Mouse (Mus musculus) heart, adult 2 months (tissue): ENCODE data around the gene L3hypdh. TPM values are rescaled to one million over a fixed set of nuclear protein-coding genes. Genes with fewer than 3 reads are reported as not detected.

Source experiments
- DNase-seq, 2 experiments: peaks; one replicate each; pipeline ENCODE4 v3.0.0; 2021
- H3K27ac ChIP-seq: fragments of 200-600 bp; 2 replicates; pipeline ENCODE4 v1.8.1; 2022
- H3K27me3 ChIP-seq: fragments of 200-500 bp; 2 replicates; pipeline ENCODE4 v1.6.1; 2012; ENCODE audit warnings: mild to moderate bottlenecking, low read length, inconsistent platforms, mixed read lengths; ENCODE audit not compliant: control insufficient read depth, insufficient read depth
- H3K36me3 ChIP-seq: fragments of 200-500 bp; 2 replicates; pipeline ENCODE4 v1.6.1; 2012; ENCODE audit warnings: low read length, inconsistent platforms; ENCODE audit not compliant: control insufficient read depth, insufficient read depth
- H3K4me1 ChIP-seq: fragments of 200-500 bp; 2 replicates; pipeline ENCODE4 v1.6.1; 2011; ENCODE audit warnings: low read length; ENCODE audit not compliant: control insufficient read depth, insufficient read depth
- H3K4me3 ChIP-seq: fragments of 200-600 bp; 2 replicates; pipeline ENCODE4 v1.8.1; 2022
- H3K79me2 ChIP-seq: fragments of 200-500 bp; replicated peaks from 2 replicates; pipeline ENCODE4 v1.6.1; 2012; ENCODE audit warnings: mild to moderate bottlenecking, inconsistent platforms, low read length, moderate library complexity, mixed read lengths; ENCODE audit not compliant: control insufficient read depth, insufficient read depth
- H3K9ac ChIP-seq: fragments of 200-500 bp; 2 replicates; pipeline ENCODE4 v1.6.1; 2012; ENCODE audit warnings: low read depth, mild to moderate bottlenecking, control low read depth, inconsistent platforms, low read length, mixed read lengths
- CTCF ChIP-seq: fragments of 200-600 bp; IDR thresholded peaks from 2 replicates; pipeline ENCODE4 v1.8.1; 2022; ENCODE audit warnings: antibody characterized with exemption, mild to moderate bottlenecking, moderate library complexity
- EP300 ChIP-seq: fragments of 200-500 bp; IDR thresholded peaks from 2 replicates; pipeline ENCODE4 v1.6.1; 2011; ENCODE audit warnings: low read depth, low read length, control low read depth; ENCODE audit not compliant: insufficient read depth
- POLR2A ChIP-seq: fragments of 200-500 bp; IDR thresholded peaks from 2 replicates; pipeline ENCODE4 v1.6.1; 2011; ENCODE audit warnings: mild to moderate bottlenecking, low read depth, low read length, control low read depth; ENCODE audit not compliant: insufficient read depth
- WGBS: fragments of 180-500 bp; shearing (Covaris S2); methylation state at CpG from one replicate; pipeline ENCODE4 v1.1.7; 2018; 5-methylcytosine and 5-hydroxymethylcytosine counted together
- intact Hi-C: fragments of 180-260 bp; cut with DNase I; formaldehyde crosslinking; loops from one replicate; pipeline ENCODE4 v1.15.1; 2025
- polyA plus RNA-seq: library from polyadenylated mRNA; depleted of rRNA; stranded (reverse); fragments of >200 nt; gene quantifications from 2 replicates; pipeline ENCODE4 v1.2.3, GENCODE M21; 2012
- total RNA-seq, 2 experiments: library from RNA; stranded (reverse); gene quantifications; 2 replicates each; pipeline ENCODE4 v1.2.3; 2021

L3hypdh gene
- total and polyA plus RNA-seq, 3 experiments = 6.0 to 9.1 (median 6.1) TPM

DNA sequence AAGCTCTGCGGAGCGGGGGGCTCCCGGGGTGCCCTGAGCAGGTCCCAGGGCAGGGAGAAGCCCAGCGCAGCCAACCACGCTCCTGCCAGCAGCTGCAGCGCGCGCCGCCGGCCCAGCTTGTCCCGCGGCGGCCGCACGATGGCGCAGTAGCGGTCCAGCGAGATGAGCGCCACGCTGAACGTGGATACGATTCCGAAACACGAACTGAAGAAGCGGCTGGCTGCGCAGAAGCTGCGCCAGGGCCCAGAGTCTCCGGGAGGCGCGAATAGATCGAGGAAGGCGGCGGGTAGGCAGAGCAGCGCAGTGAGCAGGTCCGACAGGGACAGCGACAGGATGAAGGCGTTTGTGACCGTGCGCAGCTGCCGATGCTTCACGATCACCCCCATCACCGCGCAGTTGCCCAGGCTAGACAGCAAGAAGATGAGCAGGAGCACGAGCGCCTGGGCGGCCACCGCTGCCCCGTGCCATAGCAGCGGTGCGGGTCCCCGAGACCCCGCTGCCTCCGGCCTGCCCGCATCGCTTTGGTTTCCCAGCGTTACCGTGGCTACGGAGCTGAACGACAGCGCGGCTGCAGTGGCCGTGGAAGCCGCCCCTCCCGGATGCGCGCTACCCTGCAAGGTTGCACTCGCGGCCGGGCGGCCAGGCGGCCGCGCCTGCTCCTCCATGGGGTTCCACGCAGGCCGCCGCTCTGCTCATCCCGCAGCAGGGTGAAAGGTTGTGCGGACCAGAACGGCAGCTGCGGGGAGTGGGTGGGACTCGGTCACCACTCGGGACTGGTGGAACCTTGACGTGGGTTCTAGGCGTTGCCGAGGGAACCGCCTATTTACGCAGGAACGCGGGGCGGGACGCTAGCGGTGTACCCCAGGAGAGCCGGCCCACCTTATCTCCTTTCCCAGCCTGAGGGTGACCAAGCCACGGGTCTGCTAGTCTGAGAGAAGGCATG, 14.6 kb downstream of the L3hypdh start, which contains the start of gene Gpr135:
TSS of gene Gpr135 (minus strand) at position 799 of the 943 bp plus-strand sequence.
- Histone ChIP-seq H3K9ac (peak within 1 kb of the TSS; percentile 61), H3K27me3 (no peaks in the 10 kb centered on the region), H3K79me2 (no peaks in the 10 kb centered on the region), H3K27ac (peak within 1 kb of the TSS; percentile 61; the same call in 1 of the 2 replicates), H3K36me3 (no peaks in the 10 kb centered on the region), H3K4me1 (no peaks in the 10 kb centered on the region), H3K4me3 (peak within 1 kb of the TSS; percentile 70)
- no peak for TF ChIP-seq EP300
- TF ChIP-seq CTCF = peak; percentile 96
- peak; percentile 88 to 92 for DNase-seq
- WGBS = 1% methylated on average over 94 of the region's 94 CpGs
- intact Hi-C loops = loop anchor here (1.0 kb wide), 2 partner anchors 14 to 34 kb away; no protein-coding TSS in a partner anchor

GRCm38 (mm10) chr12:72069626-72070326, 15.5 kb downstream of the L3hypdh start:
- Histone ChIP-seq H3K27me3 (no peaks in the 10 kb centered on the region), H3K4me3 (peak overlapping the region; percentile 70), H3K79me2 (no peaks in the 10 kb centered on the region), H3K9ac (peak overlapping the region; percentile 24), H3K36me3 (no peaks in the 10 kb centered on the region), H3K27ac (no peak overlapping the region; the same call in 1 of the 2 replicates), H3K4me1 (no peaks in the 10 kb centered on the region)
- no peak for TF ChIP-seq CTCF
- TF ChIP-seq EP300 = no peak
- TF ChIP-seq POLR2A = no peak
- no peak for DNase-seq
- intact Hi-C loops = loop anchor here (1.0 kb wide), 2 partner anchors 15 to 35 kb away; no protein-coding TSS in a partner anchor
- 15% methylated on average over 40 of the region's 40 CpGs for WGBS

DNA sequence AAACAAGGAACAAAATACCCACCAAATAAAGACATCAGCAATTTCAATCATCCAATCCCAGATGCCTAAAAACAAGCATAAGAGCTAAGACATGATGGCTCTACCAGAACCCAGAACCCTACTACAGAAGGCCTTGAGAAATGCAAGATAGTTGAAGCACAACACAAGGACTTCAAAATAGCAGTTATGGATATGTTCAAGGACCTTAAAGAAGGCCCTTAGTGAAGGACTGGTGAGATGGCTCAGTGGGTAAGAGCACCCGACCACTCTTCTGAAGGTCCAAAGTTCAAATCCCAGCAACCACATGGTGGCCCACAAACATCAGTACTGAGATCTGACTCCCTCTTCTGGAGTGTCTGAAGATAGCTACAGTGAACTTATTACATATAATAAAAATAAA, 27.5 kb downstream of the L3hypdh start:
- intact Hi-C loops = no loop called here
- H3K27ac ChIP-seq = no peak overlapping the region
- H3K79me2 ChIP-seq = no peaks in the 10 kb centered on the region
- H3K4me3 ChIP-seq = no peak overlapping the region
- no peaks in the 10 kb centered on the region for H3K36me3 ChIP-seq
- TF ChIP-seq CTCF (no peak), EP300 (no peak), POLR2A (no peak)
- H3K4me1 ChIP-seq = no peaks in the 10 kb centered on the region
- DNase-seq = no peak
- no peaks in the 10 kb centered on the region for H3K27me3 ChIP-seq
- 86% methylated on average over 1 of the region's 1 CpGs for WGBS
- no peak overlapping the region for H3K9ac ChIP-seq

DNA sequence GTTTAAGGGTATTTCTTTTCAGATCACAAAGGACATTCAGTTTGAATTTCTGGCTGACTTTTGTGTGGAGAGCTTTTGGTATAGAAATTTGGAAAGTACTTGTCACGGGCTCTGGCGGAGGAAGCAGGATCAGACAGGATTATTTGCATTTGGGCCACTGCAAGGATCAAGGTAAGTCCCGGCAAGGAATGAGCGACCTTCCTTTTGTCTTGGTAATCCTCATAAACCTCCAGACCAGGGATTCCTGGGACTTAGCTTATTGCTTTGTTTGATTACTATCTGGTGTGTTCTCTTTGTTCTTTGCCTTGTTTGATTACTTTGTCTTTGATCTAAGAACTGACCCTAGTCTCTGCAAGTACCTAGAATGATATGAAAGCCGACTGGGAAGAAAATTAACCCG, 31.4 kb downstream of the L3hypdh start:
- Histone ChIP-seq H3K9ac (no peak overlapping the region), H3K36me3 (no peaks in the 10 kb centered on the region), H3K4me3 (no peak overlapping the region), H3K79me2 (no peaks in the 10 kb centered on the region), H3K4me1 (no peaks in the 10 kb centered on the region), H3K27me3 (no peaks in the 10 kb centered on the region), H3K27ac (no peak overlapping the region)
- no peak for DNase-seq
- TF ChIP-seq POLR2A = no peak
- intact Hi-C loops = no loop called here
- WGBS = 65% methylated on average over 6 of the region's 6 CpGs

GRCm38 (mm10) chr12:72053303-72053702, 31.9 kb downstream of the L3hypdh start:
- no peaks in the 10 kb centered on the region for H3K4me1 ChIP-seq
- H3K79me2 ChIP-seq = no peaks in the 10 kb centered on the region
- WGBS = 31% methylated on average over 6 of the region's 6 CpGs
- intact Hi-C loops = no loop called here
- no peaks in the 10 kb centered on the region for H3K36me3 ChIP-seq
- H3K27me3 ChIP-seq = no peaks in the 10 kb centered on the region
- no peak overlapping the region for H3K9ac ChIP-seq
- TF ChIP-seq CTCF (peak; percentile 78), POLR2A (no peak)
- H3K27ac ChIP-seq = no peak overlapping the region
- DNase-seq = no peak
- no peak overlapping the region for H3K4me3 ChIP-seq

- WGBS = 79% methylated on average over 6 of the region's 6 CpGs
These were observed 32.7 kb downstream of the L3hypdh start for GRCm38 (mm10) chr12:72052571-72052970.

More at GRCm38 (mm10) chr12:72052571-72052970, 32.7 kb downstream of the L3hypdh start:
- Histone ChIP-seq H3K36me3 (no peaks in the 10 kb centered on the region), H3K4me3 (no peak overlapping the region), H3K27me3 (no peaks in the 10 kb centered on the region), H3K9ac (no peak overlapping the region), H3K79me2 (no peaks in the 10 kb centered on the region), H3K4me1 (no peaks in the 10 kb centered on the region), H3K27ac (no peak overlapping the region)
- intact Hi-C loops = no loop called here
- no peak for DNase-seq
- no peak for TF ChIP-seq CTCF
- TF ChIP-seq POLR2A = no peak
